Mouse (Mus musculus) heart, embryonic 16.5 days (tissue): ENCODE results near the gene Abcc3. TPM values are rescaled to one million over a fixed set of nuclear protein-coding genes. Genes with fewer than 3 reads are reported as not detected.

Experiments
- polyA plus RNA-seq: library from polyadenylated mRNA; unstranded; fragments of >200 nt; fragmentation: Nextera tagmentation; extraction: Ambion mirVana; gene quantifications from 2 replicates; pipeline ENCODE4 v1.2.1, GENCODE M21; 2015

Abcc3 gene
- polyA plus RNA-seq, 1 experiment from 2014 or later = 1.1 TPM

Other genes with a start within 250 kb of the Abcc3 start
- gene Tob1, start 181.5 kb downstream of the Abcc3 start, polyA plus RNA-seq = 35.7 and 41.2 TPM in 2 replicates
- gene Wfikkn2, start 147.0 kb downstream of the Abcc3 start, polyA plus RNA-seq = 3.1 and 3.7 TPM in 2 replicates
- not detected in 2 replicates for gene Gm21885, start 111.1 kb downstream of the Abcc3 start, polyA plus RNA-seq
- 62.4 and 73.2 TPM in 2 replicates for gene Luc7l3, start 71.0 kb downstream of the Abcc3 start, polyA plus RNA-seq
- 17.5 and 22.6 TPM in 2 replicates for gene Ankrd40, start 65.0 kb downstream of the Abcc3 start, polyA plus RNA-seq
- gene Cacna1g, start 81.2 kb upstream of the Abcc3 start, polyA plus RNA-seq = 5.8 and 7.6 TPM in 2 replicates
- gene Spata20, start 93.2 kb upstream of the Abcc3 start, polyA plus RNA-seq = 0.08 and 0.25 TPM in 2 replicates
- 13.6 and 17.9 TPM in 2 replicates for gene Epn3, start 107.0 kb upstream of the Abcc3 start, polyA plus RNA-seq
- 5.7 and 9.1 TPM in 2 replicates for gene Mycbpap, start 128.7 kb upstream of the Abcc3 start, polyA plus RNA-seq
- 7.3 and 8.0 TPM in 2 replicates for gene Rsad1, start 156.3 kb upstream of the Abcc3 start, polyA plus RNA-seq
- 2.0 and 2.1 TPM in 2 replicates for gene Chad, start 172.1 kb upstream of the Abcc3 start, polyA plus RNA-seq
- 2.7 and 3.9 TPM in 2 replicates for gene Acsf2, start 208.9 kb upstream of the Abcc3 start, polyA plus RNA-seq
- 120 and 123 TPM in 2 replicates for gene Lrrc59, start 236.8 kb upstream of the Abcc3 start, polyA plus RNA-seq